Mouse (Mus musculus): Measurements from ENCODE around the gene Crct1. TPM values are rescaled to one million over a fixed set of nuclear protein-coding genes. Genes with fewer than 3 reads are reported as not detected.

The Crct1 gene
- polyA plus RNA-seq, 1 experiment from 2014 or later: not detected

- no peaks in the 10 kb centered on the region for H3K27me3 ChIP-seq (replicated peaks; ENCODE audit: low read depth, poor library complexity, severe bottlenecking)
- no peak overlapping the region for H3K27ac ChIP-seq (replicated peaks)
- 6% methylated on average over 7 of the region's 7 CpGs for WGBS
- no peaks in the 10 kb centered on the region for H3K36me3 ChIP-seq (replicated peaks)
- DNase-seq (ENCODE audit: low spot score): peak; percentile 75
- H3K9me3 ChIP-seq: no peaks in the 10 kb centered on the region
- H3K4me1 ChIP-seq: no peaks in the 10 kb centered on the region
- no peak overlapping the region for H3K4me3 ChIP-seq
These were observed 16.8 kb downstream of the Crct1 start for GRCm38 (mm10) chr3:92998691-92999090.

DNA sequence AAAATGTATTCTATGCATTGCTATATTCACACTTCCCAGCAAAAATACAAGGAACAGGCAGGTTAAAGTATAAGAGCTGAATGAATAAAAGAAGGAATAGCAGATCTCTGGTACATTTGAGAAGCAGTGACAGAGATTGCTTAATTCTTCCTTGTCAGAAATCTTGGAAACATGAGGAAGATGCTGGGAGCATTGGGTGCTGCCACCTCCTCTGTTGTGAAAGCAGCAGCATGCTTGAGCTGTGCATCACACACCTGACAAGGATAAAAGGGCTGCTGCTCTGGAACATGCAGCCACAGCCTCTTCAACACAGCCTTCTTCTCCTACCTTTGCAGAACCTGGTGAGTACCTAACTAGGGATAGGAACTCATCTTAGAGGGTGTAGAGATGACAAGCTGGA, 23.6 kb downstream of the Crct1 start, which contains the start of gene Lce3f:
Gene Lce3f, plus strand, starts transcription at position 301 of the 400 bp plus-strand sequence.
- Histone ChIP-seq H3K36me3 (replicated peaks) (no peaks in the 10 kb centered on the region), H3K27ac (replicated peaks) (no peak within 1 kb of the TSS), H3K27me3 (replicated peaks; ENCODE audit: low read depth, poor library complexity, severe bottlenecking) (no peaks in the 10 kb centered on the region), H3K4me1 (no peaks in the 10 kb centered on the region), H3K9me3 (no peaks in the 10 kb centered on the region), H3K4me3 (no peak within 1 kb of the TSS)
- no peak for DNase-seq (ENCODE audit: low spot score)

DNA sequence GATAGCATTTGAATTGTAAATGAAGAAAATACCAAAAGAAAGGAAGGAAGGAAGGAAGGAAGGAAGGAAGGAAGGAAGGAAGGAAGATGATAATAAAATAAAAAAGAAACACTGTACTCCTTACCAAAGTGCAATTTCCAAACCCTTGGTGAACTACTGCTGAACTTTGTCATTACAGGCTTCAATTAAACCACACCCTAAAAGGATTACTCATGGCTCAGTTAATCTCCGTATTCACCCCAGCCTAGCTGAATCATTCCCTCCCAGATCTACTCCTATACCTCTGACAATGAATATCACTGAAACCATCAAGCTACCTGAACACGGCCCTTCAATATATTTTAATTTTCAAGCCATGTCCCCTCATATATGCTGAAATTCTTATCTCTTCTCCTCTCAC, 37.0 kb downstream of the Crct1 start:
- Histone ChIP-seq H3K36me3 (replicated peaks) (no peaks in the 10 kb centered on the region), H3K4me1 (no peaks in the 10 kb centered on the region), H3K27me3 (replicated peaks; ENCODE audit: low read depth, poor library complexity, severe bottlenecking) (no peaks in the 10 kb centered on the region), H3K9me3 (no peaks in the 10 kb centered on the region), H3K27ac (replicated peaks) (no peak overlapping the region), H3K4me3 (no peak overlapping the region)
- WGBS: 84% methylated on average over 2 of the region's 2 CpGs
- no peak for DNase-seq (ENCODE audit: low spot score)

- H3K27me3 ChIP-seq (replicated peaks; ENCODE audit: low read depth, poor library complexity, severe bottlenecking): no peaks in the 10 kb centered on the region
- no peaks in the 10 kb centered on the region for H3K36me3 ChIP-seq (replicated peaks)
- H3K4me3 ChIP-seq: no peak within 1 kb of the TSS
- no peaks in the 10 kb centered on the region for H3K4me1 ChIP-seq
- no peak for DNase-seq (ENCODE audit: low spot score)
- 93% methylated on average over 2 of the region's 2 CpGs for WGBS
- no peak within 1 kb of the TSS for H3K27ac ChIP-seq (replicated peaks)
- H3K9me3 ChIP-seq: no peaks in the 10 kb centered on the region
These were observed 48.7 kb downstream of the Crct1 start, which contains the start of gene Lce3e for GRCm38 (mm10) chr3:92966761-92967160. Gene Lce3e (plus strand): TSS chr3:92967061.

Other genes with a start within 250 kb of the Crct1 start
- gene Lce1i, start 236.8 kb downstream of the Crct1 start, polyA plus RNA-seq (2016; fragmentation: Nextera tagmentation; extraction: Ambion mirVana): not detected in 2 replicates
- not detected in 2 replicates for gene Lce1j, start 225.2 kb downstream of the Crct1 start, polyA plus RNA-seq (2016; fragmentation: Nextera tagmentation; extraction: Ambion mirVana)
- gene Lce1k, start 207.8 kb downstream of the Crct1 start, polyA plus RNA-seq (2016; fragmentation: Nextera tagmentation; extraction: Ambion mirVana): not detected in 2 replicates
- not detected in 2 replicates for gene Kprp, start 188.4 kb downstream of the Crct1 start, polyA plus RNA-seq (2016; fragmentation: Nextera tagmentation; extraction: Ambion mirVana)
- not detected in 2 replicates for gene Lce1l, start 164.4 kb downstream of the Crct1 start, polyA plus RNA-seq (2016; fragmentation: Nextera tagmentation; extraction: Ambion mirVana)
- gene 2310050C09Rik, start 145.5 kb downstream of the Crct1 start, polyA plus RNA-seq (2016; fragmentation: Nextera tagmentation; extraction: Ambion mirVana): not detected in 2 replicates
- gene Lce3a, start 89.5 kb downstream of the Crct1 start, polyA plus RNA-seq (2016; fragmentation: Nextera tagmentation; extraction: Ambion mirVana): not detected in 2 replicates
- gene Lce3b, start 82.7 kb downstream of the Crct1 start, polyA plus RNA-seq (2016; fragmentation: Nextera tagmentation; extraction: Ambion mirVana): not detected in 2 replicates
- gene Lce3c, start 71.2 kb downstream of the Crct1 start, polyA plus RNA-seq (2016; fragmentation: Nextera tagmentation; extraction: Ambion mirVana): not detected in 2 replicates
- gene Lce3d, start 58.3 kb downstream of the Crct1 start, polyA plus RNA-seq (2016; fragmentation: Nextera tagmentation; extraction: Ambion mirVana): not detected in 2 replicates
- not detected in 2 replicates for gene Lce3e, start 48.6 kb downstream of the Crct1 start, polyA plus RNA-seq (2016; fragmentation: Nextera tagmentation; extraction: Ambion mirVana)
- gene Lce3f, start 23.5 kb downstream of the Crct1 start, polyA plus RNA-seq (2016; fragmentation: Nextera tagmentation; extraction: Ambion mirVana): not detected in 2 replicates
- not detected in 2 replicates for gene Lce1m, start 3.4 kb upstream of the Crct1 start, polyA plus RNA-seq (2016; fragmentation: Nextera tagmentation; extraction: Ambion mirVana)
- not detected in 2 replicates for gene Gm4858, start 53.1 kb upstream of the Crct1 start, polyA plus RNA-seq (2016; fragmentation: Nextera tagmentation; extraction: Ambion mirVana)
- gene Crnn, start 129.1 kb upstream of the Crct1 start, polyA plus RNA-seq (2016; fragmentation: Nextera tagmentation; extraction: Ambion mirVana): not detected in 2 replicates
- gene Flg2, start 181.6 kb upstream of the Crct1 start, polyA plus RNA-seq (2016; fragmentation: Nextera tagmentation; extraction: Ambion mirVana): not detected in 2 replicates